Mouse (Mus musculus) spleen, adult 2 months (tissue): ENCODE measurements around the gene Glis1.

ENCODE experiments used
- CTCF ChIP-seq: fragments of 200-500 bp; IDR thresholded peaks from 2 replicates; pipeline ENCODE4 v1.5.1; 2011; ENCODE audit warnings: mild to moderate bottlenecking, inconsistent platforms; ENCODE audit not compliant: insufficient read depth, insufficient read length, insufficient replicate concordance; ENCODE audit errors: extremely low read depth
- POLR2A ChIP-seq: fragments of 200-500 bp; IDR thresholded peaks from 2 replicates; pipeline ENCODE4 v1.6.1; 2011; ENCODE audit warnings: low read depth, low read length, inconsistent platforms

DNA sequence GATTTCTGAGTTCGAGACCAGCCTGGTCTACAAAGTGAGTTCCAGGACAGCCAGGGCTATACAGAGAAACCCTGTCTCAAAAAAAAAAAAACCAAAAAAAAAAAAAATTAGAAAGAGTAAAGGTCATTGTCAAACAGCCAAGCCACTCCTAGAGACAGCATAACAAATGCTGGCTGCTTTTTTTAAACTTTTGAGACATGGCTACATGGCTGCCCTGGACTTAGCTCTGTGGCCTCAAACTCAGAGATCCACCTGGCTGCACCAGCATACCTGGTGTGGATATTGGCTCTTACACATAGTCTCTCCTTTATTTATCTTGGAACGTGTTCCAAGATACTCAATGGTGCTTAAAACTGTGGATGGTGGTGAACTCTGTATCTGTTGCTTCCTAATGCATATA, 46.1 kb upstream of the Glis1 start:
- TF ChIP-seq POLR2A (no peak), CTCF (no peak)
